Mouse (Mus musculus) thymus, adult 2 months (tissue): Measurements from ENCODE around the gene Phactr2.

ENCODE experiments used
- CTCF ChIP-seq: fragments of 200-500 bp; IDR thresholded peaks from 2 replicates; pipeline ENCODE4 v1.5.1; 2012; ENCODE audit warnings: mild to moderate bottlenecking, control low read depth, low read length, moderate library complexity, borderline replicate concordance; ENCODE audit not compliant: control insufficient read depth, poor library complexity, insufficient read depth; ENCODE audit errors: extremely low read depth
- POLR2A ChIP-seq: fragments of 200-500 bp; IDR thresholded peaks from 2 replicates; pipeline ENCODE4 v1.6.1; 2012; ENCODE audit warnings: mild to moderate bottlenecking, low read length, control low read depth, moderate library complexity; ENCODE audit not compliant: control insufficient read depth, poor library complexity, insufficient read depth; ENCODE audit errors: extremely low read depth

DNA sequence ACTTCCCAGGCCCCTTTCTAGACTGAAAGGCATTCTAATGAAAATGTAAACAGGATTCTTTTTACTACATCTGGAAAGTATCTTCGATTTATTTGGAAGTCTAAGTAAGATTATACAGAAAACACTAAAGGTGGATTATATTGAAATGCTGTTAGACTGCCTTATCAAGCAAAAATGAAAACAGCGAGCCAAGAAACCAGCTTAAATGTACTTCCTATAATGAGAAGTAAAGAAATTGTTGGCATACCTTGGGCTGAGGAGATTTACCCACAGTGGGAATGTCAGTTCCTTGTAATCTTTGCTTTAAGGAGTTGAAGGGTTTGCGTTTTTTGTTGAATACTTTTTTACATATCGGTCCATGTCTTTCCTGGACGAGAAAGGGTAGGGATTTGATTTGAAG lies 305.8 kb downstream of the Phactr2 start:
- TF ChIP-seq POLR2A: no peak
- TF ChIP-seq CTCF: no peak
